ENCODE assay signal across 18 mouse cellular contexts in genomic region chr7:40381244-40381643, GRCm38 (mm10).
"Had no signal": no experiment of that assay in that cellular context is flagged by ENCODE, and none has a peak within 500 bp of the region (broad histone marks: within the 10 kb centered on the region; RNA-seq: fewer than 3 reads in every experiment).

No protein-coding gene starts in this region.

- DNase-seq: gastrocnemius, adult 2 months; gastrocnemius, postnatal 10 days; gastrocnemius, postnatal 25 days; heart, adult 2 months; heart, postnatal 10 days; heart, postnatal 4 days; kidney, adult 18-20 months; kidney, adult 8-10 months; kidney, postnatal 10 days; kidney, postnatal 36 days; layer of hippocampus, adult 9-11 months; layer of hippocampus, postnatal 36 days; left cerebral cortex, postnatal 4 days had no signal

- ATAC-seq: hindbrain, embryonic 16.5 days; inflammation-experienced regulatory T-cells, adult 6 months; intestine, embryonic 15.5 days; intestine, postnatal 0 days; liver, embryonic 12.5 days had no signal
